ENCODE assay signal across 8 mouse cellular contexts in genomic region chr11:109720809-109721319, GRCm38 (mm10). TPM values are rescaled to one million over a fixed set of nuclear protein-coding genes. Genes with fewer than 3 reads are reported as not detected.
DNase-seq lines count a peak whose midpoint lies in the region; ATAC-seq and TF ChIP-seq lines count a peak whose summit lies in the region.

No protein-coding gene starts in this region.

- H3K27ac ChIP-seq in forebrain, postnatal 0 days (ENCODE audit: low read depth, low read length): no peak overlapping the region
- H3K27ac ChIP-seq in intestine, postnatal 0 days (ENCODE audit: low read depth, low read length): peak overlapping the region; percentile 60
- peak overlapping the region; percentile 97 for H3K27ac ChIP-seq in liver, postnatal 0 days (ENCODE audit: low read depth)

- peaks cover 13% of the 10 kb centered on the region; the same call in 1 of the 2 replicates for H3K4me1 ChIP-seq in forebrain, postnatal 0 days (ENCODE audit: insufficient read depth)
- 0 out of 2 replicates have a peak, but pooled peaks cover 7% of the 10 kb centered on the region for H3K4me1 ChIP-seq in intestine, postnatal 0 days (replicated peaks; ENCODE audit: control insufficient read depth, insufficient read depth, low read length)
- H3K4me1 ChIP-seq in liver, postnatal 0 days (ENCODE audit: insufficient read depth): 0 out of 2 replicates have a peak, but pooled peaks cover 13% of the 10 kb centered on the region

- no peak for TF ChIP-seq EP300 in liver, postnatal 0 days (IDR thresholded peaks at IDR 0.05; ENCODE audit: low read depth)

- H3K9me3 ChIP-seq in forebrain, postnatal 0 days (ENCODE audit: low read length): no peaks in the 10 kb centered on the region
- H3K9me3 ChIP-seq in intestine, postnatal 0 days (ENCODE audit: control insufficient read depth): no peaks in the 10 kb centered on the region
- no peaks in the 10 kb centered on the region for H3K9me3 ChIP-seq in liver, postnatal 0 days (ENCODE audit: low read length)

- peak overlapping the region; percentile 90 for H3K4me2 ChIP-seq in forebrain, postnatal 0 days (ENCODE audit: low read depth)
- peak overlapping the region; percentile 93 for H3K4me2 ChIP-seq in intestine, postnatal 0 days (replicated peaks; ENCODE audit: low read depth)
- peak overlapping the region; percentile 71 for H3K4me2 ChIP-seq in liver, postnatal 0 days (ENCODE audit: low read depth, low read length)

- H3K4me3 ChIP-seq in forebrain, postnatal 0 days (ENCODE audit: low read depth, low read length): peak overlapping the region; percentile 40
- peak overlapping the region; percentile 54 for H3K4me3 ChIP-seq in intestine, postnatal 0 days (ENCODE audit: low read depth, low read length)
- H3K4me3 ChIP-seq in liver, postnatal 0 days (ENCODE audit: low read depth, low read length): peak overlapping the region; percentile 58

- no peak for TF ChIP-seq CTCF in forebrain, postnatal 0 days (IDR thresholded peaks at IDR 0.05; ENCODE audit: low read depth)
- TF ChIP-seq CTCF in intestine, postnatal 0 days (IDR thresholded peaks at IDR 0.05; ENCODE audit: low read depth): no peak
- no peak for TF ChIP-seq CTCF in liver, postnatal 0 days (IDR thresholded peaks at IDR 0.05; ENCODE audit: low read depth)

- H3K9ac ChIP-seq in forebrain, postnatal 0 days: peak overlapping the region; percentile 46; the same call in 1 of the 2 replicates
- H3K9ac ChIP-seq in intestine, postnatal 0 days (ENCODE audit: low read depth, low read length): peak overlapping the region; percentile 53
- peak overlapping the region; percentile 80 for H3K9ac ChIP-seq in liver, postnatal 0 days (replicated peaks)

- H3K36me3 ChIP-seq in forebrain, postnatal 0 days (ENCODE audit: insufficient read depth): no peaks in the 10 kb centered on the region
- H3K36me3 ChIP-seq in intestine, postnatal 0 days (ENCODE audit: control insufficient read depth, insufficient read depth): no peaks in the 10 kb centered on the region
- 0 out of 2 replicates have a peak, but pooled peaks cover 2% of the 10 kb centered on the region for H3K36me3 ChIP-seq in liver, postnatal 0 days (replicated peaks; ENCODE audit: insufficient read depth, low read length)

- H3K27me3 ChIP-seq in forebrain, postnatal 0 days (ENCODE audit: insufficient read depth, low read length): no peaks in the 10 kb centered on the region; the same call in 1 of the 2 replicates
- no peaks in the 10 kb centered on the region for H3K27me3 ChIP-seq in intestine, postnatal 0 days (replicated peaks; ENCODE audit: control insufficient read depth, insufficient read depth, low read length)
- H3K27me3 ChIP-seq in liver, postnatal 0 days (ENCODE audit: insufficient read depth, low read length): peaks cover 13% of the 10 kb centered on the region; the same call in 1 of the 2 replicates

- 21% methylated on average over 12 of the region's 12 CpGs for WGBS in forebrain, postnatal 0 days
- 14% methylated on average over 12 of the region's 12 CpGs for WGBS in intestine, postnatal 0 days
- WGBS in liver, postnatal 0 days (ENCODE audit: insufficient replicate concordance): 25% methylated on average over 11 of the region's 12 CpGs

- DNase-seq in urinary bladder, adult 18-20 months (ENCODE audit: low spot score in 2 of 2): peak; percentile 25 to 50
- no peak for DNase-seq in urinary bladder, postnatal 10 days (ENCODE audit: low spot score)
- no peak for DNase-seq in forebrain, postnatal 0 days
- DNase-seq in liver, postnatal 0 days: peak; percentile 78
- DNase-seq in ovary, postnatal 36 days (ENCODE audit: low spot score): peak; percentile 18
- no peak for DNase-seq in cerebellum, adult 18-20 months
- no peak for DNase-seq in layer of hippocampus, adult 8-10 months (ENCODE audit: low spot score in 2 of 2)

- ATAC-seq in forebrain, postnatal 0 days: no peak
- peak; percentile 47 for ATAC-seq in intestine, postnatal 0 days
- ATAC-seq in liver, postnatal 0 days: peak; percentile 75

RNA-seq across cellular contexts. Expression of gene Fam20a, which starts 1.2 kb away (rescaled TPM):
- total RNA-seq in forebrain, postnatal 0 days (2014; rRNA removed): 2.8 and 4.3 TPM in 2 replicates
- 4.0 and 4.6 TPM in 2 replicates for polyA plus RNA-seq in forebrain, postnatal 0 days (2015; fragmentation: Nextera tagmentation; extraction: Ambion mirVana)
- polyA plus RNA-seq in intestine, postnatal 0 days (2015; fragmentation: Nextera tagmentation; extraction: Ambion mirVana): 2.5 TPM in 2 replicates
- 28.0 and 29.0 TPM in 2 replicates for polyA plus RNA-seq in liver, postnatal 0 days (2015; fragmentation: Nextera tagmentation; extraction: Ambion mirVana)
- total RNA-seq in layer of hippocampus, adult 8-10 months (2022): 10 to 100 TPM; 12.3 to 14.9 (median 13.1) TPM

Comparison
In these comparisons a context has a peak if more than half of its experiments do, and no peak if none do; other contexts are left out.
1. DNase-seq: peak in urinary bladder, adult 18-20 months (2 of 2), liver, postnatal 0 days (single experiment) and ovary, postnatal 36 days (single experiment); none in urinary bladder, postnatal 10 days (single experiment), forebrain, postnatal 0 days (single experiment), cerebellum, adult 18-20 months (0 of 2) and layer of hippocampus, adult 8-10 months (0 of 2).
2. Peak in every context shown above with its lines, with median percentiles within 50 percentile points of each other: H3K4me2 ChIP-seq, H3K4me3 ChIP-seq and H3K9ac ChIP-seq.